ENCODE assay signal across 10 mouse cellular contexts in the genomic region with DNA sequence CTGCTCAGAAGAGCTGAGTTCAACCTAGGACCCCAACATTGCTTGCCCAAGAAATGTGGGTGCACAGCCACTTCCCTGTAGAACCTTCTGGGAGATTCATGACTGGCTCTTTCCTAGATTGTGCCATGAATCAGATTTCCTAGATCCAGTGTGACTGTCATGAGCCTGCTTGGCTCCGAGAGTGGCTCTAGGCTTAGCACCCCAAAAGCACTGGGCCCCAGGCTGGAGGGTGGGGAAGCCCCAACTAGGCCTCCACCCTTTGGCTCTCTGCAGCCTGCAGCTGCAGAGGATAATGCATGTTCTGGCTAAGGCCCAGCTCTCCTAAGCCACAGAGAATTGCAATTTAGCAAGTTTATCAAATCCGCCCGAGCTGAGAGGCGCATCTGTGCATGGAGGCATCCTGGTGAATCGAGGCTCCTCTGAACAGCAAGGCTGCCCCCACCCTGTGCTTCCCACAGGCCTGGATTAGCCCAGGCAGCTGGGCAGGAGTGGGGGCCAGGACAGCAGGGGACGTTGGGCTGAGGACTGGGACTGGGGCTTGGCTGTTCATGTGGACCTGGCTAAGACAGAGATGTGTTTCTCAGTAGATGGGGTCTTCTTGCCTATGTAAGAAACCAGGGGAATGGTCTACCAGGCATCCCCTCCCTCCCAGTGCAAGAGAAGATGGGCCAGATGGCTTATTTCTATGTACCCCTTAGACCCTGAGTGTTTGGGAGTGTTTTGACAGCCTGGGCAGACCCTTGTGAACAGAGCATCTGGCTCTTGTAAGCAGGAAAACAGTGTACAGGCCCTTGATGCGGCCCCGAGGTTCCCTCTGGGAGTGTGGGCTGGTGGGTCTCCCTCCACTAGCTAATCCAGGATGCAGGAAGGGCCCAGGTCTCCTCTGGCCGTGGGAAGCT. TPM values are rescaled to one million over a fixed set of nuclear protein-coding genes. Genes with fewer than 3 reads are reported as not detected.
DNase-seq lines count a peak whose midpoint lies in the region; ATAC-seq lines count a peak whose summit lies in the region.
"Had no signal": no experiment of that assay in that cellular context is flagged by ENCODE, and none has a peak within 500 bp of the region (broad histone marks: within the 10 kb centered on the region; RNA-seq: fewer than 3 reads in every experiment).

No protein-coding gene starts in this region.

- no peaks in the 10 kb centered on the region for H3K36me3 ChIP-seq in kidney, embryonic 15.5 days
- no peaks in the 10 kb centered on the region for H3K36me3 ChIP-seq in embryonic facial prominence, embryonic 14.5 days (ENCODE audit: control insufficient read depth, insufficient read depth, low read length)
- H3K36me3 ChIP-seq in hindbrain, embryonic 15.5 days: no peaks in the 10 kb centered on the region
- no peaks in the 10 kb centered on the region for H3K36me3 ChIP-seq in midbrain, embryonic 15.5 days (replicated peaks)

- H3K9ac ChIP-seq in kidney, embryonic 15.5 days: no peak overlapping the region
- H3K9ac ChIP-seq in embryonic facial prominence, embryonic 14.5 days (ENCODE audit: low read depth, low read length): no peak overlapping the region
- H3K9ac ChIP-seq in hindbrain, embryonic 15.5 days: no peak overlapping the region
- no peak overlapping the region for H3K9ac ChIP-seq in midbrain, embryonic 15.5 days

- no peak for ATAC-seq in kidney, embryonic 15.5 days (replicated peaks; ENCODE audit: low FRiP score)
- ATAC-seq in embryonic facial prominence, embryonic 14.5 days (ENCODE audit: low read depth): peak; percentile 64
- no peak for ATAC-seq in hindbrain, embryonic 15.5 days (ENCODE audit: low FRiP score, low read depth)
- ATAC-seq in midbrain, embryonic 15.5 days (replicated peaks): peak; percentile 62

- WGBS in kidney, embryonic 15.5 days: 58% methylated on average over 9 of the region's 9 CpGs
- 37% methylated on average over 9 of the region's 9 CpGs for WGBS in embryonic facial prominence, embryonic 14.5 days
- WGBS in hindbrain, embryonic 15.5 days: 39% methylated on average over 9 of the region's 9 CpGs
- 42% methylated on average over 9 of the region's 9 CpGs for WGBS in midbrain, embryonic 15.5 days

- H3K27me3 ChIP-seq in kidney, embryonic 15.5 days: no peaks in the 10 kb centered on the region
- H3K27me3 ChIP-seq in embryonic facial prominence, embryonic 14.5 days (replicated peaks; ENCODE audit: control insufficient read depth, insufficient read depth, low read length): no peaks in the 10 kb centered on the region
- no peaks in the 10 kb centered on the region for H3K27me3 ChIP-seq in hindbrain, embryonic 15.5 days
- no peaks in the 10 kb centered on the region for H3K27me3 ChIP-seq in midbrain, embryonic 15.5 days (replicated peaks)

- no peak overlapping the region for H3K4me2 ChIP-seq in kidney, embryonic 15.5 days
- no peak overlapping the region for H3K4me2 ChIP-seq in embryonic facial prominence, embryonic 14.5 days (ENCODE audit: low read depth, low read length)
- H3K4me2 ChIP-seq in hindbrain, embryonic 15.5 days: no peak overlapping the region
- H3K4me2 ChIP-seq in midbrain, embryonic 15.5 days: no peak overlapping the region

- H3K4me1 ChIP-seq in kidney, embryonic 15.5 days: peaks cover 59% of the 10 kb centered on the region
- peaks cover 48% of the 10 kb centered on the region for H3K4me1 ChIP-seq in embryonic facial prominence, embryonic 14.5 days (ENCODE audit: control insufficient read depth, insufficient read depth, low read length)
- peaks cover 38% of the 10 kb centered on the region for H3K4me1 ChIP-seq in hindbrain, embryonic 15.5 days (replicated peaks)
- H3K4me1 ChIP-seq in midbrain, embryonic 15.5 days: peaks cover 34% of the 10 kb centered on the region

- peak overlapping the region; percentile 81 for H3K27ac ChIP-seq in kidney, embryonic 15.5 days
- peak overlapping the region; percentile 92 for H3K27ac ChIP-seq in embryonic facial prominence, embryonic 14.5 days (replicated peaks; ENCODE audit: low read depth, low read length)
- peak overlapping the region; percentile 3; the same call in 1 of the 2 replicates for H3K27ac ChIP-seq in hindbrain, embryonic 15.5 days (replicated peaks)
- H3K27ac ChIP-seq in midbrain, embryonic 15.5 days: peak overlapping the region; percentile 39

- no peaks in the 10 kb centered on the region for H3K9me3 ChIP-seq in kidney, embryonic 15.5 days (replicated peaks)
- H3K9me3 ChIP-seq in embryonic facial prominence, embryonic 14.5 days (ENCODE audit: control insufficient read depth, low read length): no peaks in the 10 kb centered on the region
- no peaks in the 10 kb centered on the region for H3K9me3 ChIP-seq in hindbrain, embryonic 15.5 days
- no peaks in the 10 kb centered on the region for H3K9me3 ChIP-seq in midbrain, embryonic 15.5 days

- no peak for DNase-seq in kidney, postnatal 14 days
- DNase-seq in embryonic facial prominence, embryonic 14.5 days (ENCODE audit: low spot score): peak; percentile 90
- DNase-seq in layer of hippocampus, adult 8-10 months (ENCODE audit: low spot score in 2 of 2): no peak
- no peak for DNase-seq in layer of hippocampus, postnatal 10 days (ENCODE audit: low spot score in 2 of 2)
- DNase-seq in lung, postnatal 25 days (ENCODE audit: low spot score): no peak

- no peak overlapping the region for H3K4me3 ChIP-seq in kidney, embryonic 15.5 days (replicated peaks)
- no peak overlapping the region for H3K4me3 ChIP-seq in embryonic facial prominence, embryonic 14.5 days (ENCODE audit: low read depth, low read length)
- no peak overlapping the region for H3K4me3 ChIP-seq in hindbrain, embryonic 15.5 days
- no peak overlapping the region for H3K4me3 ChIP-seq in midbrain, embryonic 15.5 days
- H3K4me3 ChIP-seq: erythroblast, embryonic 14.5 days; myocyte had no signal

RNA-seq across cellular contexts. Expression of a gene that starts 41.2 kb away (rescaled TPM):
- polyA plus RNA-seq in kidney, embryonic 15.5 days (2015; fragmentation: Nextera tagmentation; extraction: Ambion mirVana): 116 and 182 TPM in 2 replicates
- polyA plus RNA-seq in embryonic facial prominence, embryonic 14.5 days (2014; fragmentation: Nextera tagmentation; extraction: Ambion mirVana): 918 and 968 TPM in 2 replicates
- polyA plus RNA-seq in hindbrain, embryonic 15.5 days (2015; fragmentation: Nextera tagmentation; extraction: Ambion mirVana): 56.8 and 61.4 TPM in 2 replicates
- 70.6 and 76.0 TPM in 2 replicates for polyA plus RNA-seq in midbrain, embryonic 15.5 days (2015; fragmentation: Nextera tagmentation; extraction: Ambion mirVana)
- total RNA-seq in layer of hippocampus, adult 8-10 months (2022): 10 to 100 TPM in 1 of 4 experiments, 1 to 10 TPM in 3; 6.6 to 10.6 (median 7.2) TPM
- total RNA-seq in layer of hippocampus, postnatal 10 days (2021): 1 to 10 TPM in 1 of 2 experiments, under 1 TPM in 1; 0.73 to 1.2 TPM
- polyA plus RNA-seq: myocyte had no signal

Comparison
In these comparisons a context has a peak if more than half of its experiments do, and no peak if none do; other contexts are left out.
1. ATAC-seq: peak in embryonic facial prominence, embryonic 14.5 days (single experiment) and midbrain, embryonic 15.5 days (single experiment); none in kidney, embryonic 15.5 days (single experiment) and hindbrain, embryonic 15.5 days (single experiment).
2. H3K27ac ChIP-seq: peak in every context shown above with its lines; median percentile 92 in embryonic facial prominence, embryonic 14.5 days; 81 in kidney, embryonic 15.5 days; 39 in midbrain, embryonic 15.5 days; 3 in hindbrain, embryonic 15.5 days.